Mouse (Mus musculus) bone marrow macrophage, adult 2 months (primary cell): ENCODE data around the gene Mmachc. TPM values are rescaled to one million over a fixed set of nuclear protein-coding genes. Genes with fewer than 3 reads are reported as not detected.

Experiments
- H3K27ac ChIP-seq: 2 replicates; pipeline ENCODE4 v1.5.1; 2012; ENCODE audit warnings: low read depth, low read length; ENCODE audit not compliant: insufficient read depth
- H3K4me1 ChIP-seq: 2 replicates; pipeline ENCODE4 v1.6.1; 2012; ENCODE audit warnings: low read length; ENCODE audit not compliant: control insufficient read depth, insufficient read depth
- H3K4me3 ChIP-seq: 2 replicates; pipeline ENCODE4 v1.5.1; 2012; ENCODE audit warnings: mild to moderate bottlenecking, low read length, moderate library complexity; ENCODE audit not compliant: insufficient read depth
- CTCF ChIP-seq: IDR thresholded peaks from 2 replicates; pipeline ENCODE4 v1.5.1; 2012; ENCODE audit warnings: low read depth, mild to moderate bottlenecking, low read length, moderate library complexity
- POLR2A ChIP-seq: IDR thresholded peaks from 2 replicates; pipeline ENCODE4 v1.6.1; 2012; ENCODE audit warnings: mild to moderate bottlenecking, low read depth, low read length, borderline replicate concordance
- polyA plus RNA-seq: library from polyadenylated mRNA; stranded (reverse); fragments of >200 nt; gene quantifications from 2 replicates; pipeline ENCODE4 v1.2.4, GENCODE M21; 2012; ENCODE audit not compliant: missing spikeins, insufficient read depth, insufficient read length

Gene Mmachc
- polyA plus RNA-seq, 1 experiment: 4.5 TPM

DNA sequence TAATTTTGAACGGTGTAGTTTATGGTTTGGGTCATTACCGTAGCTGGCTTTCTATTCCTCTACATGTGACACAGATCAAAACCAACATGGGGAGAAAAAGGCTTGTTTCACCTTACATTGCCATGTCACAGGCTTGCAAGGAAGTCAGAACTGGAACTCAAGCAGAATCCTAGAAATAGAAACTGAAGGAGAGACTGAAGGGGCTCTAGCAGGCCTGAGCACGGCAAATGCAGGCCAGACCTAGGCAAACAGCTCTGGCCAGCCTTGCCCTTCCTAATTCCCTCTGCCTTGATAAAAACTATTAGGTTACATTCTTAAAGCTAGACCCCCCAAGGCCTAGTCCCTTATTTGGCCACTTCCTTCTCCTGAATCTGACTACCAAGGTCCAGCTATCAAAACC, 52.5 kb downstream of the Mmachc start:
- TF ChIP-seq POLR2A (no peak), CTCF (no peak)
- Histone ChIP-seq H3K4me1 (peaks cover 51% of the 10 kb centered on the region), H3K4me3 (no peak overlapping the region), H3K27ac (peak overlapping the region; percentile 98)

DNA sequence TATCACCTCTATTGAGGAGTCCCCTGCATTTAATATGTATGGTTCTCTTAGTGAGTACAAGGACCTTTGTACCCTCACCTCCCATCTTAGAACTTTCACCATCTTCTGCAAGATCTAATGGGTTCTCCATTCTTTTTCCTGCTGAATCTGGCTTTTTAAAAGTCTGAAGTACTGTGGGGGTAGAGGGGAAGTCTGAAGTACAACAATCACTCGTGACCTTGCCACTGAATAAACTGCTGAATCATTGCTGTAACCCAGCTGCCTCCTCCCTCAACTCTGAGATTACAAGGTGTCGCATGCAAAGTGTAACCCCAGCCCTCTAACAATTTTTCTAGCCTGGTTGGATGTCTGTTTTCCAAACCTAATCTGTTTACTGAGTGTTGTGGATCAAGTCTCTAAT, 53.1 kb downstream of the Mmachc start:
- H3K27ac ChIP-seq: peak overlapping the region; percentile 98

GRCm38 (mm10) chr4:116653228-116653627, 55.0 kb downstream of the Mmachc start:
- Histone ChIP-seq H3K4me1 (peaks cover 49% of the 10 kb centered on the region), H3K4me3 (no peak overlapping the region), H3K27ac (no peak overlapping the region)
- TF ChIP-seq CTCF (no peak), POLR2A (no peak)

More for the DNA sequence above, 53.1 kb downstream of the Mmachc start:
- Histone ChIP-seq H3K4me3 (no peak overlapping the region), H3K4me1 (peaks cover 51% of the 10 kb centered on the region)
- TF ChIP-seq POLR2A (no peak), CTCF (no peak)

Other genes starting within 250 kb of the Mmachc start
- gene Mast2, start 244.2 kb downstream of the Mmachc start, polyA plus RNA-seq: 17.5 and 21.9 TPM in 2 replicates
- 3.3 and 3.6 TPM in 2 replicates for gene Ipp, start 200.9 kb downstream of the Mmachc start, polyA plus RNA-seq
- gene Tmem69, start 152.5 kb downstream of the Mmachc start, polyA plus RNA-seq: 16.7 and 18.5 TPM in 2 replicates
- 59.5 and 64.7 TPM in 2 replicates for gene Gpbp1l1, start 150.7 kb downstream of the Mmachc start, polyA plus RNA-seq
- 5.5 and 6.0 TPM in 2 replicates for gene Ccdc17, start 111.8 kb downstream of the Mmachc start, polyA plus RNA-seq
- gene Nasp, start 80.5 kb downstream of the Mmachc start, polyA plus RNA-seq: 44.2 and 48.6 TPM in 2 replicates
- gene Akr1a1, start 56.7 kb downstream of the Mmachc start, polyA plus RNA-seq: 1,749 and 1,754 TPM in 2 replicates
- 2,298 and 2,420 TPM in 2 replicates for gene Prdx1, start 22.9 kb downstream of the Mmachc start, polyA plus RNA-seq
- 54.8 and 71.5 TPM in 2 replicates for gene Ccdc163, start 103 bp upstream of the Mmachc start, polyA plus RNA-seq
- 13.2 and 15.2 TPM in 2 replicates for gene Tesk2, start 12.5 kb upstream of the Mmachc start, polyA plus RNA-seq
- gene Toe1, start 99.2 kb upstream of the Mmachc start, polyA plus RNA-seq: 15.7 and 20.6 TPM in 2 replicates
- 2.0 and 4.9 TPM in 2 replicates for gene Mutyh, start 99.3 kb upstream of the Mmachc start, polyA plus RNA-seq
- not detected in 2 replicates for gene Hpdl, start 113.3 kb upstream of the Mmachc start, polyA plus RNA-seq
- not detected in 2 replicates for gene Zswim5, start 169.0 kb upstream of the Mmachc start, polyA plus RNA-seq